Mouse (Mus musculus): ENCODE data around the gene C130032M10Rik.

- no peak for TF ChIP-seq POLR2A (IDR thresholded peaks at IDR 0.05; ENCODE audit: borderline replicate concordance, control insufficient read depth, low read depth, low read length)
- no peak for TF ChIP-seq CTCF (IDR thresholded peaks at IDR 0.05; ENCODE audit: control insufficient read depth, insufficient read depth, low read length)
Measured at GRCm38 (mm10) chr9:114550033-114550432, 34.5 kb downstream of the C130032M10Rik start.

Data from bone marrow, adult 2 months (tissue).